ENCODE assay signal across 22 mouse cellular contexts in the genomic region with DNA sequence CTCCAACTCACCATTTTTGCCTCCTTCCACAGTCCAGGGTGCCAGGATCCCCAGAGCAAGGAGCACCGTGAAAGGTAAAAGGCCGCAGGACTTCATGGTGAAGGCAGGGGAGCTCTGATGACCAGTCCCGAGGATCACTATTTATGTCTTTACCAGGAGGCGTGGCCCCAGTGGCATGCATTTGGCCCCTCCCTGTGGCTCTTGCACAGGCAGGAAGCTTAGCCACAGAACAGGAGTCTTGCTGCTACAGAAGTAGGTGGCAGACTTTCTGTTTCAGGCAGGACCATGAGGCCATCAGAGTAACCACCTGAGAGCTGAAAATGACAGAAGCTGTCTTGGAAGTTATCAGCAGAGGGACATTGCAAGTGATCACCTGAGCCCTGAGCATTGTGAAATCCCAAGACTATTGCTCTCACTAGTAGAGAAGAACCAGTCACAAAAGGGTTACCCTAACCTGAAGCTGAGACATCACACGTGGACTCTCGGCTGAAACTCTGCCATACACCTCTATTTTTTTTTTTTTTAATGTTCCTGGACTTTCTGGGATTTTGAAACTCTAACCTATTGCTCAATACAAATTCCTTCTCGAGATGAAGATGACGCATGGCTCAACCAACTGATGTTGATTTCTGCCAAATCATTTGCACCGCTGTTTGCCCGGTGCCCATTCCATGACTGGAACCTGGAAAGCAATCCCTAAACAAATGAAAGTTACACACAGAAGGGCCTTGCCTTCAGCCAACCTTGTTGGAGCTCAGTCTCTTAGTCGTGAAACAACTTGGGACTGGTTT. TPM values are rescaled to one million over a fixed set of nuclear protein-coding genes. Genes with fewer than 3 reads are reported as not detected.
DNase-seq lines count a peak whose midpoint lies in the region; ATAC-seq and TF ChIP-seq lines count a peak whose summit lies in the region.
"Had no signal": no experiment of that assay in that cellular context is flagged by ENCODE, and none has a peak within 500 bp of the region (broad histone marks: within the 10 kb centered on the region; RNA-seq: fewer than 3 reads in every experiment).

No protein-coding gene starts in this region.

- peak; percentile 50 for DNase-seq in liver, postnatal 0 days
- no peak for DNase-seq in liver, embryonic 11.5 days (ENCODE audit: low spot score)
- DNase-seq in CH12.LX (ENCODE audit: extremely low read depth) = no peak
- DNase-seq in lung, adult 2 months = peak; percentile 27
- peak; percentile 41 for DNase-seq in naive thymus-derived CD4-positive, alpha-beta T cell, adult 2 months (ENCODE audit: low read depth)
- DNase-seq in kidney, postnatal 10 days = no peak
- DNase-seq in embryo, embryonic 10.5 days (ENCODE audit: low spot score) = no peak
- no peak for DNase-seq in cerebellum, adult 9-10 months
- DNase-seq: cerebellum, adult 9-11 months; gastrocnemius, postnatal 10 days; layer of hippocampus, adult 9-11 months; retina, postnatal 1 day; spleen, adult 18-20 months; thymus, postnatal 25 days had no signal

- no peak for TF ChIP-seq POLR2A in CH12.LX (IDR thresholded peaks at IDR 0.05; ENCODE audit: low read depth, low read length)
- peak; percentile 17; the same call in 1 of the 2 replicates for TF ChIP-seq POLR2A in lung, adult 2 months (IDR thresholded peaks at IDR 0.05; ENCODE audit: borderline replicate concordance, extremely low read depth, low read depth, low read length)

- 0 out of 2 replicates have a peak overlapping the region, but pooled peaks have one; percentile 22 for H3K4me2 ChIP-seq in liver, postnatal 0 days (ENCODE audit: low read depth, low read length)
- H3K4me2 ChIP-seq in liver, embryonic 11.5 days = no peak overlapping the region
- peak overlapping the region; percentile 2; the same call in 1 of the 2 replicates for H3K4me2 ChIP-seq in CH12.LX (ENCODE audit: insufficient read depth, low read depth, poor library complexity, severe bottlenecking)
- H3K4me2 ChIP-seq: embryonic facial prominence, embryonic 12.5 days; forebrain, embryonic 13.5 days; heart, embryonic 15.5 days; hindbrain, embryonic 15.5 days had no signal

- H3K27me3 ChIP-seq in liver, postnatal 0 days (ENCODE audit: insufficient read depth, low read length) = no peaks in the 10 kb centered on the region
- no peaks in the 10 kb centered on the region; the same call in none of the 2 replicates for H3K27me3 ChIP-seq in liver, embryonic 11.5 days (replicated peaks; ENCODE audit: control insufficient read depth, insufficient read depth, low read length)
- H3K27me3 ChIP-seq in CH12.LX (replicated peaks) = peaks cover 2% of the 10 kb centered on the region
- H3K27me3 ChIP-seq: embryonic facial prominence, embryonic 12.5 days; forebrain, embryonic 13.5 days; hindbrain, embryonic 15.5 days had no signal

- dilution Hi-C loops in CH12.LX (cut with MboI; ENCODE audit: extremely low pct_ligation_motif_present, extremely low pct_unique_long_range_greater_than_20kb, low sequenced_read_pairs) = no loop called here

- H3K36me3 ChIP-seq in liver, postnatal 0 days (replicated peaks; ENCODE audit: insufficient read depth, low read length) = no peaks in the 10 kb centered on the region
- no peaks in the 10 kb centered on the region for H3K36me3 ChIP-seq in liver, embryonic 11.5 days (ENCODE audit: control insufficient read depth, insufficient read depth, low read length)
- H3K36me3 ChIP-seq in CH12.LX (replicated peaks in 1 of 2; ENCODE audit: control insufficient read depth in 1 of 2, insufficient read depth in 1 of 2, low read length in 1 of 2) = no peaks in the 10 kb centered on the region
- H3K36me3 ChIP-seq: embryonic facial prominence, embryonic 12.5 days; G1E; heart, embryonic 15.5 days; hindbrain, embryonic 15.5 days had no signal

- 54% methylated on average over 11 of the region's 11 CpGs for WGBS in liver, postnatal 0 days (ENCODE audit: insufficient replicate concordance)
- 73% methylated on average over 11 of the region's 11 CpGs for WGBS in liver, embryonic 11.5 days
- WGBS in lung, adult 2 months = 45% methylated on average over 11 of the region's 11 CpGs

- no peak overlapping the region for H3K27ac ChIP-seq in liver, postnatal 0 days (ENCODE audit: low read depth)
- H3K27ac ChIP-seq in liver, embryonic 11.5 days (ENCODE audit: low read depth, low read length) = no peak overlapping the region
- no peak overlapping the region for H3K27ac ChIP-seq in CH12.LX (ENCODE audit: insufficient read depth, low read depth)
- H3K27ac ChIP-seq: embryonic facial prominence, embryonic 12.5 days; forebrain, embryonic 13.5 days; heart, embryonic 15.5 days; hindbrain, embryonic 15.5 days; macrophage had no signal

- H3K9me3 ChIP-seq in liver, postnatal 0 days (ENCODE audit: low read length) = no peaks in the 10 kb centered on the region
- H3K9me3 ChIP-seq in liver, embryonic 11.5 days (ENCODE audit: control insufficient read depth, low read length) = no peaks in the 10 kb centered on the region
- no peaks in the 10 kb centered on the region for H3K9me3 ChIP-seq in CH12.LX (replicated peaks; ENCODE audit: low read length)
- H3K9me3 ChIP-seq: embryonic facial prominence, embryonic 12.5 days; forebrain, embryonic 13.5 days; G1E; heart, embryonic 15.5 days; hindbrain, embryonic 15.5 days had no signal

- no peak for TF ChIP-seq RAD21 in CH12.LX (IDR thresholded peaks at IDR 0.05; ENCODE audit: low read depth, low read length)

- H3K4me1 ChIP-seq in liver, postnatal 0 days (ENCODE audit: insufficient read depth) = peaks cover 3% of the 10 kb centered on the region; the same call in 1 of the 2 replicates
- H3K4me1 ChIP-seq in liver, embryonic 11.5 days (replicated peaks; ENCODE audit: control insufficient read depth, insufficient read depth, low read length) = no peaks in the 10 kb centered on the region
- peaks cover 10 to 16% of the 10 kb centered on the region in 2 experiments for H3K4me1 ChIP-seq in CH12.LX (ENCODE audit: control insufficient read depth in 1 of 2, insufficient read depth in 2 of 2)
- peaks cover 6% of the 10 kb centered on the region for H3K4me1 ChIP-seq in lung, adult 2 months (ENCODE audit: control insufficient read depth, insufficient read depth, low read length)
- H3K4me1 ChIP-seq: embryonic facial prominence, embryonic 12.5 days; forebrain, embryonic 13.5 days; heart, embryonic 15.5 days; hindbrain, embryonic 15.5 days had no signal

- no peak overlapping the region for H3K4me3 ChIP-seq in liver, postnatal 0 days (ENCODE audit: low read depth, low read length)
- no peak overlapping the region for H3K4me3 ChIP-seq in liver, embryonic 11.5 days (ENCODE audit: low read depth, low read length)
- H3K4me3 ChIP-seq in CH12.LX (replicated peaks in 1 of 3; ENCODE audit: low read depth in 2 of 3, low read length in 2 of 3, poor library complexity in 1 of 3) = no peak overlapping the region
- H3K4me3 ChIP-seq in lung, adult 2 months (replicated peaks; ENCODE audit: extremely low read depth, low read depth, low read length) = no peak overlapping the region
- H3K4me3 ChIP-seq: embryonic facial prominence, embryonic 12.5 days; forebrain, embryonic 13.5 days; heart, embryonic 15.5 days; hindbrain, embryonic 15.5 days had no signal

- TF ChIP-seq CTCF in liver, postnatal 0 days (IDR thresholded peaks at IDR 0.05; ENCODE audit: low read depth) = no peak
- TF ChIP-seq CTCF in CH12.LX (conservative IDR thresholded peaks at IDR 0.05 in 1 of 2, IDR thresholded peaks at IDR 0.05 in 1 of 2; ENCODE audit: low read depth in 2 of 2, low read length in 2 of 2) = no peak
- TF ChIP-seq CTCF in lung, adult 2 months (IDR thresholded peaks at IDR 0.05; ENCODE audit: insufficient read depth, low read length) = no peak

- no peaks in the 10 kb centered on the region for H3K79me2 ChIP-seq in CH12.LX (replicated peaks; ENCODE audit: control insufficient read depth, extremely low read depth, insufficient read depth, poor library complexity, severe bottlenecking)

- in situ Hi-C loops in CH12.LX (cut with MboI; ENCODE audit: low pct_ligation_motif_present, low pct_unique_long_range_greater_than_20kb, low sequenced_read_pairs) = no loop called here

- no peak for ATAC-seq in liver, postnatal 0 days
- no peak for ATAC-seq in liver, embryonic 11.5 days (replicated peaks; ENCODE audit: low FRiP score)
- ATAC-seq: forebrain, embryonic 13.5 days had no signal

- no peak for TF ChIP-seq EP300 in liver, postnatal 0 days (IDR thresholded peaks at IDR 0.05; ENCODE audit: low read depth)
- no peak for TF ChIP-seq EP300 in CH12.LX (IDR thresholded peaks at IDR 0.05; ENCODE audit: low read length)

- H3K9ac ChIP-seq in liver, postnatal 0 days (replicated peaks) = no peak overlapping the region
- no peak overlapping the region for H3K9ac ChIP-seq in liver, embryonic 11.5 days (ENCODE audit: low read depth, low read length)
- H3K9ac ChIP-seq in CH12.LX (ENCODE audit: insufficient read depth, low read depth) = no peak overlapping the region
- H3K9ac ChIP-seq: embryonic facial prominence, embryonic 12.5 days; forebrain, embryonic 13.5 days; heart, embryonic 15.5 days; hindbrain, embryonic 15.5 days had no signal

RNA-seq across cellular contexts. Expression of gene Svs5, which starts 23.8 kb away (rescaled TPM):
- not detected in 2 replicates for polyA plus RNA-seq in liver, postnatal 0 days (2015; fragmentation: Nextera tagmentation; extraction: Ambion mirVana)
- not detected in 2 replicates for polyA plus RNA-seq in liver, embryonic 11.5 days (2014; fragmentation: Nextera tagmentation; extraction: Ambion mirVana)
- total RNA-seq in CH12.LX (2012; rRNA removed) = not detected in 2 replicates
- not detected in 2 replicates for total RNA-seq in CH12.LX (2014; rRNA removed)
- not detected in 2 replicates for polyA plus RNA-seq in CH12.LX (2012; ENCODE audit: insufficient read length, low read depth)
- polyA plus RNA-seq in lung, adult 2 months (2012; rRNA removed) = not detected in 2 replicates
- total RNA-seq: G1E; gastrocnemius, postnatal 10 days; left cerebral cortex, postnatal 36 days had no signal
- polyA plus RNA-seq: embryonic facial prominence, embryonic 12.5 days; forebrain, embryonic 13.5 days; G1E; heart, embryonic 15.5 days; hindbrain, embryonic 15.5 days; kidney, embryonic 16.5 days; macrophage had no signal

RNA-seq across cellular contexts. Expression of gene Slpi, which starts 32.5 kb away (rescaled TPM):
- 59.4 and 63.6 TPM in 2 replicates for polyA plus RNA-seq in liver, postnatal 0 days (2015; fragmentation: Nextera tagmentation; extraction: Ambion mirVana)
- polyA plus RNA-seq in liver, embryonic 11.5 days (2014; fragmentation: Nextera tagmentation; extraction: Ambion mirVana) = 9.4 and 11.6 TPM in 2 replicates
- total RNA-seq in CH12.LX (2012; rRNA removed) = 1.2 and 2.7 TPM in 2 replicates
- total RNA-seq in CH12.LX (2014; rRNA removed) = 0.38 and 0.53 TPM in 2 replicates
- polyA plus RNA-seq in CH12.LX (2012; ENCODE audit: insufficient read length, low read depth) = 0.71 and 1.0 TPM in 2 replicates
- polyA plus RNA-seq in lung, adult 2 months (2012; rRNA removed) = 64.8 and 662 TPM in 2 replicates
- total RNA-seq: G1E had no signal
- polyA plus RNA-seq: forebrain, embryonic 13.5 days; G1E had no signal

RNA-seq across cellular contexts. Expression of gene Svs6, which starts 39.8 kb away (rescaled TPM):
- not detected in 2 replicates for polyA plus RNA-seq in liver, postnatal 0 days (2015; fragmentation: Nextera tagmentation; extraction: Ambion mirVana)
- polyA plus RNA-seq in liver, embryonic 11.5 days (2014; fragmentation: Nextera tagmentation; extraction: Ambion mirVana) = not detected in 2 replicates
- total RNA-seq in CH12.LX (2012; rRNA removed) (not detected in 2 replicates), CH12.LX (2014; rRNA removed) (not detected in 2 replicates)
- not detected in 2 replicates for polyA plus RNA-seq in CH12.LX (2012; ENCODE audit: insufficient read length, low read depth)
- not detected in 2 replicates for polyA plus RNA-seq in lung, adult 2 months (2012; rRNA removed)
- total RNA-seq: G1E; gastrocnemius, postnatal 10 days; left cerebral cortex, postnatal 36 days had no signal
- polyA plus RNA-seq: embryonic facial prominence, embryonic 12.5 days; forebrain, embryonic 13.5 days; G1E; heart, embryonic 15.5 days; hindbrain, embryonic 15.5 days; kidney, embryonic 16.5 days; macrophage had no signal

RNA-seq across cellular contexts. Expression of gene Rbpjl, which starts 46.6 kb away (rescaled TPM):
- polyA plus RNA-seq in liver, postnatal 0 days (2015; fragmentation: Nextera tagmentation; extraction: Ambion mirVana) = not detected in 2 replicates
- polyA plus RNA-seq in liver, embryonic 11.5 days (2014; fragmentation: Nextera tagmentation; extraction: Ambion mirVana) = 0.04 and 0.12 TPM in 2 replicates
- total RNA-seq in CH12.LX (2012; rRNA removed) (0.08 TPM in 1 of 2 replicates, not detected in the other), CH12.LX (2014; rRNA removed) (not detected in 2 replicates)
- not detected in 2 replicates for polyA plus RNA-seq in CH12.LX (2012; ENCODE audit: insufficient read length, low read depth)
- polyA plus RNA-seq in lung, adult 2 months (2012; rRNA removed) = 86.8 and 101 TPM in 2 replicates
- polyA plus RNA-seq: forebrain, embryonic 13.5 days; G1E; macrophage had no signal

RNA-seq across cellular contexts. Expression of gene Matn4, which starts 48.6 kb away (rescaled TPM):
- polyA plus RNA-seq in liver, postnatal 0 days (2015; fragmentation: Nextera tagmentation; extraction: Ambion mirVana) = 0.18 and 0.25 TPM in 2 replicates
- polyA plus RNA-seq in liver, embryonic 11.5 days (2014; fragmentation: Nextera tagmentation; extraction: Ambion mirVana) = 0.14 and 0.32 TPM in 2 replicates
- total RNA-seq in CH12.LX (2012; rRNA removed) (not detected in 2 replicates), CH12.LX (2014; rRNA removed) (not detected in 2 replicates)
- not detected in 2 replicates for polyA plus RNA-seq in CH12.LX (2012; ENCODE audit: insufficient read length, low read depth)
- 78.0 and 80.1 TPM in 2 replicates for polyA plus RNA-seq in lung, adult 2 months (2012; rRNA removed)
- polyA plus RNA-seq: G1E, macrophage had no signal

Comparison
In these comparisons a context has a peak if more than half of its experiments do, and no peak if none do; other contexts are left out.
1. DNase-seq: peak in liver, postnatal 0 days (single experiment), lung, adult 2 months (single experiment) and naive thymus-derived CD4-positive, alpha-beta T cell, adult 2 months (single experiment); none in liver, embryonic 11.5 days (single experiment), CH12.LX (single experiment), kidney, postnatal 10 days (single experiment), embryo, embryonic 10.5 days (single experiment) and cerebellum, adult 9-10 months (single experiment).